Mouse (Mus musculus): ENCODE results near the gene Rps6kb2.
A peak's percentile ranks its signal among the peaks of the same experiment; 100 is the strongest.

Gene Rps6kb2

GRCm38 (mm10) chr19:4162646-4163542, at the start of gene Rps6kb2:
Rps6kb2 (minus strand) TSS chr19:4163354.
- peak; percentile 99 for DNase-seq (ENCODE audit: low spot score)

DNA sequence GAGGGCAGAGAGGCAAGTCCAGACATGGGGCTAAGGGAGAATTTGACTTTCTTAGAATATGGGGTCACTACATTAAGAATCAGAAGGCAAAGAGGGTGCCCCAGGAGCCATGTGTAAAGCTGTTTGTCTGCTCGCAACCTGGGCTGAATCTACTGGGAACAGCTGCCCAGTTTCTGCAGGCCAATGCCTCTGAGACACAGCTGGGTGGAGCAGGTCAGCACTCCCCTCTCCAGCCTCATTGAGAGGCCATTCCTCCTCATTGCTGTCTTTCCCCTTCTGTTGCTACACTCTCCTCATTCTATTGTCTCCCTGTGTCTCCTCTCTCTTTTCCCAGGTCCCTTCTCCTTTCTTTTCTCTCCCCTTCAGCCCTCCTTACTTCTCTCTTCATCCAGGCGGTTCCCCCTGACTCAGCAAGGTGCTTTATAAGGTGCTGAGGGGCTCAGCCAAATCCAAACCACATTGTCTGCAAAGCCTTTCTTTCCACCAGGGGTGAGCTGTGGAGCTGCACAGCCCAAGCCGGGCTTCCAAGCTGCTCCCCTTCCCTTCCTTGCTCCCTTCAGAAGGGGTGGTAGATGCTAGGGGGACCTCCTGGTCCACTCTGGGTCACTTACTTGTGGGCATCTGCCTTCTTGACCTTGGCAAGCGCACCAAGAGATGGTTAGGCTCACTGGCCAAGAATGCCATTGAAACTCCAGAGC, 48.9 kb upstream of the Rps6kb2 start:
- no peak for DNase-seq (ENCODE audit: low spot score)

DNA sequence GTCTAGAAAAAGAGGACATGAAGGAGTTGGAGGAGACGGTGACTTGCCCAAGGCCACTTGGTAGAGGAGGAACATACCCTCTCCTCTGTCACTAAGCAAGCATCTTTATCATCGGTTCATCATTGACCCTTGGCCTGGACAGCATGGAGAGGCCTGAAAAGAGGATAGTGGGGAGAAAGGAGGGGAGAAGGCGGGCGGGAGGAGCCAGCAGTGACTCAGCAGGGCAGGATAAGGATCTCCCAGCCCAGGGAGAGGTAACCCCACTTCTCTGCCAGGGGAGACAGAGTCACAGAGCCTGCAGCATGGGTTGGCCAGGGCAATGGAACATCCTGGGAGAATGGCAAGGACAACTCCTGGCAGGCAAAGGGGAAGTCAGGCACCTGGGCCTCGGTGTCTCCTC, 45.4 kb upstream of the Rps6kb2 start:
- DNase-seq (ENCODE audit: low spot score), result no peak

GRCm38 (mm10) chr19:4206971-4207370, 43.8 kb upstream of the Rps6kb2 start:
- peak; percentile 89 for DNase-seq (ENCODE audit: low spot score)

DNA sequence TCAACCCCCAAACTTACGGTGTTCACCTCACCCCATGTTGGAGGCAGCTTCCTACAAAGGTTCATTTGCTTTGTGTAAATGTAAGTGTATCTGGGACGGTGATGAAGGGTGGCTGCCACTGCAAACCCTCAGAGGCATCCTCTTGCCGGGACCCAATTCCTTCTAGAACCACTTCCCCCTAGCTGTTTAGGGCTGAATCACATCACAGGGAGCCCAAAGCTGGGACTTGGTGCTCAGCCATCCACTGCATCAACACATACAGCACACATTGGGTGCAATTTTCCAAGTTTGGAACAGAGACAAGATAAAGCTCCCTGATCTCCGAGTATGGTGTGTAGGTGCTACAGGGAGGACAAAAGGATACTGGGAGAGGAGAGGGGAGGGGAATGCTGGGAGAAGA, 41.7 kb upstream of the Rps6kb2 start:
- DNase-seq (ENCODE audit: low spot score), result no peak

DNA sequence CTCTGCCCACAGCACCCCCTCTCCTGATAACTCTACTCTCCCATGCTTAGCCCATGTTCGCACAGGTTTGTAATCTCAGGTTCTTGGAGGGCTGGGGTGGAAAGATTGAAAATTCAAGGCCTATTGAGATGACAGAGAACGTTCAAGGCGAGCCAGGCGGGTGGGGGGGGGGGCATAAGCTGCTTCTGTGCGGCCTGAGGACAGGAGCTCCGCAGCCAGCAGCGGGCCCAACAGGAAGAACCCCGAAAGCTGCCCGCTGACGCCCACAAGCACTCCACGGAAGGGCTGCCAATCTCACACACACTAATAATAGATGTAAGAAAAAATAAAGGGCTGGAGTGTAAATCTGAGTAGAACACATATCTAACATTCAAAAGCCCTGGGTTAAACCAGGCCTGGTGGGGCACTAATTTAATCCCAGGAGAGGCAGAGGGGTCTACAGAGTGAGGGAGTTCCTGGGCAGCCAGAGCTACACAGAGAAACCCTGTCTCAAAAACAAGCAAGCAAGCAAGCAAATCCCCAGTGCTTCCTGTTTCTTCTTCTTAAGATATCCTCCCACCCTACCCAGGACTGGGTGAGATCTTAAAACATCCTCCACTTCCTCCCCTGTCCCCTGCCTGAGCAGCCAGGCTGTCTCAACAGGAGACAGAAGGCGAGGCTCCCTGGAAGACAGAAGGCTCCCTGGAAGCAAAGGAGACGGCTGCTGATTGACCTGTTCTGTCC, 40.6 kb upstream of the Rps6kb2 start:
- no peak for DNase-seq (ENCODE audit: low spot score)

DNA sequence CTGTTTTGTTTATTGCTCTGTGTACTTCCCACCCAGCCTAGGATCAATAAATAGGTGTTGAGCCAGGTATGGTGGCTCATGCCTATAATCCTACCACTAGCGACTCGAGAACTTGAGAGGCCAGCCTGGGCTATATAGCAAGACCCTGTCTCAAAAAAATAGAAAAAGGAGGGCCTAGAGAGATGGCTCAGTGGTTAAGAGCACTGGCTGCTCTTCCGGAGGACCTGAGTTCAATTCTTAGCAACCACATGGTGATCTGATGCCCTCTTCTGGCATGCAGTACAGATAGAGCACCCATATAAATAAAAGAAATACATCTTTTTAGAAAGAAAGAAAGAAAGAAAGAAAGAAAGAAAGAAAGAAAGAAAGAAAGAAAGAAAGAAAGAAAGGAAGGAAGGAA, 40.0 kb upstream of the Rps6kb2 start:
- no peak for DNase-seq (ENCODE audit: low spot score)

GRCm38 (mm10) chr19:4202149-4202548, 39.0 kb upstream of the Rps6kb2 start:
- no peak for DNase-seq (ENCODE audit: low spot score)

DNA sequence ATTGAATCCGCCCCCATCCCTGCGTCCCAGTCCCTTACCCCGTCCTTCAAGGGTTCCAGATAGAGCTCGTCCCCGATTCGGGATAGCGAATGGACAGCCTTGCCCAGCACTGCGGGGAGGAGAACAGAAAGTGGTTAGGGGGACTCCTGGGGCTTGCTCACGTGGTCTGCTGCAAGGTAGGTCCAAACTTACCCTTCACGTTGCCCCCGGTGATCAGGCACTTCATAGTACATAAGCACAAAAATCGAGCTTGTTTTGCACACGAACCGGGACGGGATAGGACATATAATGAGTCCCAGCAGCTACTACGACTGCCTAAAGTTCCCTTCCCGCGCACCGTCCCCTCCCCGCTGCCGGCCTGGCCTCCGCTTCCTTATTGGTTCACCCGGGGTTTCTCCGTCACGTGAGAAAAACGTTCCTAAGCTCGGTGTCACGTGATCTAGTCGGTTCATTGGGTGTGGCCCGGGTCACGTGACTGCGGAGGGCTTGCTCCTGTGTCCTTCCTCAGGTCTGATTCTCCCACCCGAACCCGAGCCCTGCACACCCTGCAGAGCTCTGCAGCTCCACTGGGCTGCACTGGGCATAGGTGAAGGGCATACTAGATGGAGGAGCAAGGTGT, 38.2 kb upstream of the Rps6kb2 start, which contains the start of gene Rad9a:
Rad9a (minus strand) TSS at position 372 of the 619 bp plus-strand sequence.
- peak; percentile 98 for DNase-seq (ENCODE audit: low spot score)

- no peak for DNase-seq (ENCODE audit: low spot score)
Observed at GRCm38 (mm10) chr19:4197180-4197579, 34.0 kb upstream of the Rps6kb2 start.

GRCm38 (mm10) chr19:4196548-4196947, 33.4 kb upstream of the Rps6kb2 start:
- no peak for DNase-seq (ENCODE audit: low spot score)

DNA sequence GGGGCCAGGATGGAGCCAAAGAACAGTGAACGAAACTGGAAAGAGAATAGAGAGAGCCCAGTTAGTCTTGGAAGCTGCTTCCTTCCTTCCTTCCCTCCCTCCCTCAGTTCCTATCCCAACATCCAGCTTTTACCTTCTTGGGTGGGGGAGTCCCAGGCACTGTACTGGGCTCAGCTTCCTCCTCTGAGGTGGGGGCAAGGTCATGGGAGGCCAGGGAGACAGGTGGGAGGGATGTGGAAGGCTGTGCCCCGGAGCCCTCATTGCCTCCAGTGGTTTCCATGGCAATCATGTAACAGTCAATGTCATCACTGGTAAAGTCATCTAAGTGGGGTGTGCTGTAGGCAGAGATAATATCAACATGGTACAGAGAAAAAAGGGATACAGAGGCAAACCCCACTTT, 32.9 kb upstream of the Rps6kb2 start:
- no peak for DNase-seq (ENCODE audit: low spot score)

DNA sequence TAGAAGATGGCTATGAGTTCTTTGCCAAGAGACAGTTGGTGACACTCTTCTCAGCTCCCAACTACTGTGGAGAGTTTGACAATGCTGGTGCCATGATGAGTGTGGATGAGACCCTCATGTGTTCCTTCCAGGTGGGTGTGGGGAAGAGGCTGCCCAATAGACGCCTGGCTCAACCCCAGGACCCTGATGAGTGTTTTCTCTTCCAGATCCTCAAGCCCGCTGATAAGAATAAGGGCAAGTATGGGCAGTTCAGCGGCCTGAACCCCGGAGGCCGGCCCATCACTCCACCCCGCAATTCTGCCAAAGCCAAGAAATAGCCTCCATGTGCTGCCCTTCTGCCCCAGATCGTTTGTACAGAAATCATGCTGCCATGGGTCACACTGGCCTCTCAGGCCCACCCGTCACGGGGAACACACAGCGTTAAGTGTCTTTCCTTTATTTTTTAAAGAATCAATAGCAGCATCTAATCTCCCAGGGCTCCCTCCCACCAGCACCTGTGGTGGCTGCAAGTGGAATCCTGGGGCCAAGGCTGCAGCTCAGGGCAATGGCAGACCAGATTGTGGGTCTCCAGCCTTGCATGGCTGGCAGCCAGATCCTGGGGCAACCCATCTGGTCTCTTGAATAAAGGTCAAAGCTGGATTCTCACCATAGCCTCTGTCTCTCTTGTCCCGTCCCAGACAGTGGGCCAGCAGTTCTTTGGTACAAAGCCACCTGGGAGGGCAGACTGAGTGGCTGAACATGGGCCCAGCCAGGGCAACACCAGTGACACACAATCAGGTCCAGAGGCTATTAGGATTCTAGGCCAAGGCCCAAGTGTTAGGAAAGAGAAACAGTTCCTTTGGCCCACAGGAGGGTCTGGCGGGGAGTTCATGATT, 31.9 kb upstream of the Rps6kb2 start:
- no peak for DNase-seq (ENCODE audit: low spot score)

DNA sequence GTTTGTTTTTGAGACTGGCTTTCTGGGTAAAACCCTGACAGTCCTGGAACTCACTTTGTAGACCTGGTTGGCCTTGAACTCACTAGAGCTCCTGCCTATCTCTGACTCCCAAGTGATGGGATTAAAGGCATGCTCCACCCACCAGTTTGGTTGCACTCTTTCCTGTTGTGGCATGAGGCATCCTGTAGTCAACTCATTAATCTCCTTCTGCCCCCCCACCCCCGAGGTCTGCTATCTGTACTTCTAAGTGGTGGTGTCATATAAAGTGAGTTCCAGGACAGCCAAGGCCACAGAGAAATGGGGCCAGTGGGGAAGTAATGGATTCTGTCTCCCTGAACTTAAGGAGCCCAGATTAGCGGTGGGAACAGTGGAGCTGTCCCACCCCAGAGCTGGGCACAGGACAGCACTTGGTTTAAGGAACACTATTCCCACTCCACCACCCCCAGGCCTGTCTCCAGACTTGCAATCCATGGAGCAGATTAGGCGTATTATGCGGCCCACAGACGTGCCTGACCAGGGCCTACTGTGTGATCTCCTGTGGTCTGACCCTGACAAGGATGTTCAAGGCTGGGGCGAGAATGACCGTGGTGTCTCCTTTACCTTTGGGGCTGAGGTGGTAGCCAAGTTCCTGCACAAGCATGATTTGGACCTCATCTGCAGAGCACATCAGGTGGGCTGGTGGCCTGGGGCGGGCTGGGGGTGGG, 31.0 kb upstream of the Rps6kb2 start:
- no peak for DNase-seq (ENCODE audit: low spot score)

GRCm38 (mm10) chr19:4193129-4193528, 30.0 kb upstream of the Rps6kb2 start:
- no peak for DNase-seq (ENCODE audit: low spot score)

- peak; percentile 47 for DNase-seq (ENCODE audit: low spot score)
Observed at GRCm38 (mm10) chr19:4192251-4192985, 29.3 kb upstream of the Rps6kb2 start.

DNA sequence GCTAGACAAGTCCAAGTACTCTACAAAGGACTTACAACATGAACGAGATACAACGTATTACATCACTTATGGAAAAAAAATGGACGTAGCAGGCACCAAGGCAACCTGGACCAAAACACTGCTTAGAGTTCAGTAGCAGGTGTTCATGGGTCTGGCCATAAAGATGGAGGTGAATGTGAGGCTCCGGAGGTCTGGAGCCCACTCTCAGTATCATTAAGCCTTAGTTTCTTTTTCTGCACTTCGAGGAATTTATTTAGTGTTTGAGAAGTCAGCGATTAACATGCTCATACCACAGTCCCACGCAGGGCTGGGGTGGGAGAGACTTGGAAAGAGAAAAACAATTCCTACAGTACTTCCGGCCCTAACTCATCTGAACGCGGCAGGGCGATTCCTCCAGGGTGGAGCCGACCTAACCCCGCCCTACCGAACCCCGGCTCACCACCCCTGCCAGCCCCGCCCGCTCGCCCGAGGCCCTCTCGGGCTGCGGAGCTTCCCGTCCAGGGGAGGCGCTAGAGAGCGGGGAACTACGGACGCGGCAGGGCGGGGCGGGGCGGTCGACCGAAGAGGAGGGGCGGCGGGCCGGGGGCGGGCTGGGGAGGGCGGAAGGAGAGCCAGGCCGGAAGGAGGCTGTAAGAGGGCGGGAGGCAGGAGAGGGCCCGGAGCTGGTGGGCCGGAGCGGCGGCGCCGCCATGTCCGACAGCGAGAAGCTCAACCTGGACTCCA, 28.5 kb upstream of the Rps6kb2 start, which contains the start of gene Ppp1ca:
Ppp1ca (plus strand) TSS at position 538 of the 723 bp plus-strand sequence.
- peak; percentile 96 for DNase-seq (ENCODE audit: low spot score)

GRCm38 (mm10) chr19:4190831-4191334, 27.7 kb upstream of the Rps6kb2 start, which contains the start of gene Tbc1d10c:
Tbc1d10c (minus strand) TSS chr19:4191284.
- DNase-seq (ENCODE audit: low spot score), result no peak
